Mouse (Mus musculus): ENCODE measurements around the gene Olfr1191-ps1.
"Not testable (repeated sequence)": the region's sequence is repeated elsewhere in the genome, so short reads cannot be mapped to it uniquely, and the experiment has no call there.

Olfr1191-ps1 gene

DNA sequence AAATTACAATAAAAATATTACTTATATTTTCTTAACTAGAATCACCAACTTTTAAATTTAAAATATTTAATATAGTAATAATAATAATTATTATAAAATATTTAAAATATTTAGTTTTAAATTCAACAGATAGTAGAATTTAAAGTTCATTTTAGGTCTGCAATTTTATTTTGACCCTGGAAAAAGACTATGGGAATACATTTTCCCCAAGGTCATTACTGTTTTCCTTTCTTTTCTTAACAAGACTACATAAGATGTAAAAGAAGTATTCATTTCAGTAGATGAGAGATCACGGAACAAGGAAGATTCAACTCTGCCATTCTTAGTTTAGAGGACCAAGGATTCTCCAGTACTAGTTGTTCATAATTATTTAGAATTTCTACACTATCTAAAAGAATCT lies at the start of gene Olfr1191-ps1:
Olfr1191-ps1 (plus strand) TSS at position 301 of the 400 bp plus-strand sequence.
- DNase-seq (ENCODE audit: low read depth, low spot score): not testable (repeated sequence)

DNA sequence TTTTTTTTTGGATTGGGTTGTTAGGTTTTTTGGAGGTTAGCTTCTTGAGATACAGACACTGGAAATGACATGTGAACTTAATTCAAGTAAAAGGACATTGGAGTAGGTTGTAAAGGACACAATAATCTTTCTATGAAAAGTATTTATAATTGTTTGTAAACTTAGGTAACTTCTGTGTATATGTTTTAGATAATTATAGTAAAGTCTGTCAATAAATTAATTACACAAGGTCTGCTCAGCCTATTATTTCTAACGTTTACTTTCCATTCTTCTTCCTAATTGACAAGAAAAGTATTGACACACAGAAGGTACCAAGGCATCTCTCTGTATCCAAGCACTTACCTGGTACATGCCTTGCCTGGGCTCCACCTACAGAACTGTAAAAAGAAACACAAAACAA lies 7.9 kb downstream of the Olfr1191-ps1 start, which contains the start of gene Olfr1192-ps1:
Olfr1192-ps1 (plus strand) TSS at position 301 of the 400 bp plus-strand sequence.
- no peak for DNase-seq (ENCODE audit: low read depth, low spot score)

DNA sequence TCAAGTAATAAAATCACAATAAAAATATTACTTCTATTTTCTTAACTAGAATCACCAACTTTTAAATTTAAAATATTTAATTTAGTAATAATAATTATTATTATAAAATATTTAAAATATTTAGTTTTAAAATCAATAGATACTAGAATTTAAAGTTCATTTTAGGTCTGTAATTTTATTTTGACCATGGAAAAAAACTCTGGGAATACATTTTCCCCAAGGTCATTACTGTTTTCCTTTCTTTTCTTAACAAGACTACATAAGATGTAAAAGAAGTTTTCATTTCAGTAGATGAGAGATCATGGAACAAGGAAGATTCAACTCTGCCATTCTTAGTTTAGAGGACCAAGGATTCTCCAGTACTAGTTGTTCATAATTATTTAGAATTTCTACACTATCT lies 35.0 kb downstream of the Olfr1191-ps1 start, which contains the start of gene Olfr1193:
Olfr1193 (plus strand) TSS at position 301 of the 400 bp plus-strand sequence.
- DNase-seq (ENCODE audit: low read depth, low spot score): not testable (repeated sequence)

DNA sequence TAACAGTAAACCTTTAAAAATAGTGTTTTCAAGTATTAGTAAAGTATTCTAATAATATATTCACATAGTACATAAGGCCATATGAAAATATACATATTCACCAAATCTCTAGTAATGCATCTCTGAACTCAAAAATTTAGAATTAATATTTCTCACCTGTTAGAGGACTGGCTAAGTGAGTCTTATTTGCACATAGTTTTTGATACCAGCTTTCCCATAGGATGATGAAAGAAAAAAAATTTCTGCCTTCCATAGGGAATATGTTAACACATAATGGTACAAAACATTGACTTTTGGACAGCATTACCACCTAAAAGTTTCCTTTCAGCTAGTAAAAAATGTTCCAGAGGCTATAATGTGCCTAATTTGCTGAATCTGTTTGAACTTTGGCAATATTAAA lies 48.7 kb downstream of the Olfr1191-ps1 start, which contains the start of gene Olfr1195:
Olfr1195 (minus strand) TSS at position 101 of the 400 bp plus-strand sequence.
- no peak for DNase-seq (ENCODE audit: low read depth, low spot score)

Measured in R1 (cell line).